Mouse (Mus musculus) Patski (cell line): ENCODE results near the gene Ell2. TPM values are rescaled to one million over a fixed set of nuclear protein-coding genes. Genes with fewer than 3 reads are reported as not detected.

ENCODE experiments used
- ATAC-seq: fragments of 100-300 bp; one replicate; pipeline ENCODE4 v1.8.0; 2021
- CTCF ChIA-PET: fragments of 350-600 bp; sonication (Branson Sonifier 250); formaldehyde crosslinking; loops from one replicate; lab custom pipeline; 2022; ENCODE audit warnings: inconsistent platforms; lab: Charles Lee
- POLR2A ChIA-PET: fragments of 350-600 bp; sonication (Branson Sonifier 250); formaldehyde crosslinking; loops from one replicate; lab custom pipeline; 2022; ENCODE audit warnings: antibody characterized with exemption, inconsistent platforms; lab: Charles Lee
- DNase-seq: peaks from one replicate; pipeline ENCODE4 v3.0.0-alpha.2; 2011; ENCODE audit warnings: low read depth, low spot score
- H3K27me3 ChIP-seq: fragments of 371-371 bp; one replicate; pipeline ENCODE4 v1.5.1; 2021
- CTCF ChIP-seq: fragments of 100-300 bp; IDR thresholded peaks from one replicate; pipeline ENCODE4 v1.5.1; 2021
- in situ Hi-C: fragments of 300-500 bp; cut with MboI; formaldehyde crosslinking; loops from 3 replicates; pipeline ENCODE4 v1.11.1; 2018; ENCODE audit warnings: low pct_unique_long_range_greater_than_20kb, mixed read lengths
- polyA plus RNA-seq: library from polyadenylated mRNA; unstranded; gene quantifications from one replicate; pipeline ENCODE4 v1.2.3, GENCODE M21; 2021

Ell2 gene
- 11.6 TPM for polyA plus RNA-seq

DNA sequence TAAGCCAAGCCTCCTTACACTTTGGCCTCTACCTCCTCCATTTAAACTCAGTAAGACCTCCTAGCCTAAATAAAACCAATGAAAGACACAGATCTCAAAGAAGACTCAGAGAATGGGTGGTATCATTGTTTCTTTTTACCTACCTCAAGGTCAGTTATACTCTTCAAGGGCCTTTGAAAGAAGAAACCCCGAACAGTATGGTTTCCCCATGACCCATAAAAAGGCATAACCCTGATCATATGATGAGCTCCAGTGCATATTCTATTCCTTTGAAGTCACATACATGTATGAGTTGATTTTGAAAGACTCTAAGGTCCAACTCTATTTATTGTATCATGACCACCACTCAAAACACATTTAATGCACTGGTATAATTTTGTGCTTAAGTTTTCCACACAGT, at the start of gene Ell2:
Ell2 (plus strand) TSS at position 301 of the 400 bp plus-strand sequence.
- DNase-seq = no peak
- ChIA-PET CTCF (interaction anchor here (1.1 to 1.6 kb wide), 2 partner anchors 12 to 33 kb away, joined by 3 to 4 read pairs; no protein-coding TSS in a partner anchor), POLR2A (interaction anchor here (1.0 kb wide), 1 partner anchor 11 kb away, joined by 6 read pairs; no protein-coding TSS in a partner anchor)
- TF ChIP-seq CTCF = no peak
- in situ Hi-C loops = loop anchor here (5.0 to 10.0 kb wide), 2 partner anchors 91 to 482 kb away; no protein-coding TSS in a partner anchor
- no peaks in the 10 kb centered on the region for H3K27me3 ChIP-seq
- no peak for ATAC-seq

DNA sequence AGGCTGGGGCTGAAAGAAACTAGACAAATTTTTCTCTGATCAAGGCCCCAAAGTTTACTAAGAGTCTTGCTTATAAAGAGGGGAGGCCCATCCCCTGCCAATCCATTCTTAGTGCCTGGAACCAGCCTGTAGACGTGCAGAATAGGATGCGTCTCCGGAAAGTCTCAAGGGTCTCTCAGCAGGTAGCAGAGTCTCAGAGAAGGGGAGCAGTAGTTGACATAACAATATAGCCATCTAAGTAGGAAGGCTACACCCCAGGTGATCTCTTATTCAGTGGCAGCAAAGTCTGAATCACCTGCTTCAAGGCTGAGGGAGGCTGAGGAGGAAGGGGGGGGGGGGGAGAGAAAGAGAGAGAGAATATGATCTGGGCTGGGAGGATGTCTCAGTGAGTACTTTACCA, 21.1 kb upstream of the Ell2 start:
- TF ChIP-seq CTCF = no peak
- no peak for ATAC-seq
- CTCF ChIA-PET = no interaction called here
- in situ Hi-C loops = no loop called here
- DNase-seq = no peak
- no peaks in the 10 kb centered on the region for H3K27me3 ChIP-seq
- POLR2A ChIA-PET = no interaction called here

DNA sequence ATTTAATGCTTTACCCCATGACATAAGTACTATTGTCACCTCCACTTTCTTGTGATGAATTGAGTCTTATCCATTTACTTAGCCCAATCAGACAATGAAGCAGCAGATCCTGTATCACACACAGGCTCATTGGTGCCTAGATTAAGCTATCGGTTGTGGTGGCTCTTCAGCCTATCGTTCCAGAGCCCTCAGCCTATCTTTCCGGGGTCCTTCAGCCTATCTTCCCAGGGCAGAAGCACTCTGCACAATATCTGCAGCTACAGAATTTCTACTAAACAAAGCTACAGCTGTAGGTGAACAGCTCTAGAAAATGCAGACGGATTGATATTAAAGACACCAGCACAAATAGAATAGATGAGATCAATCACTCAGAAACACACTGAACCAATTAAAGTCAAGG, 19.6 kb upstream of the Ell2 start:
- ATAC-seq (no peak), DNase-seq (no peak)
- no peak for TF ChIP-seq CTCF
- POLR2A ChIA-PET = no interaction called here
- no peaks in the 10 kb centered on the region for H3K27me3 ChIP-seq
- in situ Hi-C loops = no loop called here
- CTCF ChIA-PET = interaction anchor here (2.4 kb wide), 1 partner anchor 14 kb away, joined by 7 read pairs; no protein-coding TSS in a partner anchor

DNA sequence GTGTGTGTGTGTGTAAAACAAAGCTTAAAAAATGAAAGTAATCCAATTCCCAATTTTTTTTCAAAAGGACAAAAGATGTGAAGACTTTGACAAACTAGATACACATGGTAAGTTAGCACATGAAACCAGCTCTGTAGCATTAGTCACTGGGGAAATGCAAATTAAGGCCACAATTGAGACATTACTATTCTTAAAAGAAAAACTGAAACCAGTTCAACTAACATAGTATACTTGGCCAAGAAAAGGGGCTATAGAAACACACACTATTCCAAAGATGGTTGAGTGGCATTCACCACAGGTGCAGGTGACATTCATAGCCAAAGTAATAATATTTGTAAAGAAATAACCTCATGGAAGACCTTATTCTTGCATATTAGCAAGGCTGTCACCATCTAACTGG, 14.9 kb upstream of the Ell2 start:
- POLR2A ChIA-PET = no interaction called here
- no peaks in the 10 kb centered on the region for H3K27me3 ChIP-seq
- no peak for TF ChIP-seq CTCF
- in situ Hi-C loops = no loop called here
- ATAC-seq = no peak
- CTCF ChIA-PET = interaction anchor here (0.7 kb wide), 1 partner anchor 9 kb away, joined by 3 read pairs; no protein-coding TSS in a partner anchor
- no peak for DNase-seq

DNA sequence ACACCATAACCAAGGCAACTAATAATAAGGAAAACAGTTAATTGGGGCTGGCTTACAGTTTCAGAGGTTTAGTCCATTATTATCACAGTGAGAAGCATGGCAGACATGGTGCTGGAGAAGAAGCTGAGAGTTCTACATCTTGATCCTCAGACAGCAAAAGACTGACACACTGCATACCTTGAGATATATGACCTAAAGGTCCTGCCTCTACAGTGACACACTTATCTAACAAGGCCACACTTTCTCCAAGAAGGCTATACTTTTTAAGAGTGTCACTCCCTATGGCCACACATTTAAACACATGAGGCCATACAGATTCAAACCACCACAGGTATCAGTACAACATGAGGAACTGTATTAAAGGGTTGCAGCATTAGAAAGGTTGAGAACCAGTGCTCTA, 13.5 kb upstream of the Ell2 start:
- no peak for ATAC-seq
- TF ChIP-seq CTCF = no peak
- no peak for DNase-seq
- POLR2A ChIA-PET = no interaction called here
- in situ Hi-C loops = no loop called here
- H3K27me3 ChIP-seq = no peaks in the 10 kb centered on the region
- CTCF ChIA-PET = interaction anchor here (1.1 kb wide), 1 partner anchor 92 kb away, joined by 3 read pairs; no protein-coding TSS in a partner anchor

DNA sequence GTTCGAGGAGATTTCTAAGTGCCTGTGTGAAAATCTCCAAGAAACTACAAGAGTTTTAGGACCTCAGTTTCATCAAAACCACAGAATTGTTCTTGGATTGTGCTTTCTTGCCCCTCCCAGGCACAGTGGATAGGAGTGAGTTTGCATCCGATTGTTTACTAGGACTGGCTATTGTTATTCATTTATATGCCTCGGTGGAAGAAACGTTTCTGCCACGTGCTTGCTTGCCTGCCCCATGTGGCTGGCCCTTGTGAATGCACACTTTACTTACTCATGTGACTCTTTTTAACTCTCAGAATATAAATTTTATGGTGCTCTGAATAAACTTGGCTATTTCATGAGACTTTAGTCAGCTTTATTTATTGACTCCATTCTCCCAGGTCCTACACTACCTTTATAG, 3.7 kb upstream of the Ell2 start:
- ATAC-seq (no peak), DNase-seq (no peak)
- TF ChIP-seq CTCF = no peak
- H3K27me3 ChIP-seq = no peaks in the 10 kb centered on the region
- ChIA-PET POLR2A (no interaction called here), CTCF (no interaction called here)
- in situ Hi-C loops = loop anchor here (10.0 kb wide), 1 partner anchor 478 kb away; no protein-coding TSS in a partner anchor

DNA sequence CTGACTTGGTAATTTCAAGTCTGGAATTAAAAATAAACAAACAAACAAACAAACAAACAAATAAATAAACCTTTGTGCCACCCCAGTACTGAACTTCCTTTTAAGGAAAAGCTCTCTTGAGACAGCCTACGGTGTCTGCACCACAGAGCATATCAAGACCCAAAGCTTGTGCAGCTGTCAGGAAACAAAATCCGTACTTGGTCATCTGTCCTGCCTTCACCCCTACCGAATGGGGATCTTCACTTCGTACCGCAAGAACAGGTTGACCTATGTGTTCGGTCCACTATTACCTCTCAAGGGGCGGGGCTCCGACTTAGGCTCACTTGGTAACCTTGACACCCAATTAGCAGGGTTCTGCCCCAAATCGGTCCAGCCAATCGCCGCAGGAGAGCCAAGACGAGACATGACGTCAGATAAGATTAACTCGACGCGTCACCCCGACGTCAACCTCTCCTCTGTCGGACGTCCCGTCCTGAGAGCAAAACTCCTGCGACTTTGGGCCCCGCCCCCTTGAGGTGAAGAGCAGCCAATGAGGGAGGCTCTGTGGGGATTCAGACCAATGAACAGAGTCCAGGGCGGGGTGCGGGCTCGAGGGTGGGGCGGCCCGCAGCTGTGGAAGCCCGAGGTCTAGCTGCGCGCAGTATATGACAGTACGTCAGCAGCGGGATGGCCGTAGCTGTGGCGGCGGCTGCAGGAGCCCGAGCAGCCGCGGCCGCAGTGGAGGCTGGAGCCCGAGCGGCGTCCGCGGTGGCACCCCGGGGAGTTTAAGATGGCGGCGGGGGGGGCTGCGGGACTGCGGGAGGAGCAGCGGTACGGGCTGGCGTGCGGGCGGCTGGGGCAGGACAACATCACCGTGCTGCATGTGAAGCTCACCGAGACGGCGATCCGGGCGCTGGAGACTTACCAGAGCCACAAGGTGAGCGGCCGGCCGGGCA, 592 bp downstream of the Ell2 start:
- in situ Hi-C loops = loop anchor here (5.0 to 10.0 kb wide), 2 partner anchors 90 to 482 kb away; no protein-coding TSS in a partner anchor
- peak; percentile 56 for DNase-seq
- H3K27me3 ChIP-seq = no peaks in the 10 kb centered on the region
- ChIA-PET CTCF (interaction anchor here (1.1 to 1.6 kb wide), 2 partner anchors 11 to 33 kb away, joined by 3 to 4 read pairs; no protein-coding TSS in a partner anchor), POLR2A (interaction anchor here (1.0 to 1.3 kb wide), 2 partner anchors 10 to 12 kb away, joined by 5 to 6 read pairs; no protein-coding TSS in a partner anchor)
- ATAC-seq = peak; percentile 98
- no peak for TF ChIP-seq CTCF

DNA sequence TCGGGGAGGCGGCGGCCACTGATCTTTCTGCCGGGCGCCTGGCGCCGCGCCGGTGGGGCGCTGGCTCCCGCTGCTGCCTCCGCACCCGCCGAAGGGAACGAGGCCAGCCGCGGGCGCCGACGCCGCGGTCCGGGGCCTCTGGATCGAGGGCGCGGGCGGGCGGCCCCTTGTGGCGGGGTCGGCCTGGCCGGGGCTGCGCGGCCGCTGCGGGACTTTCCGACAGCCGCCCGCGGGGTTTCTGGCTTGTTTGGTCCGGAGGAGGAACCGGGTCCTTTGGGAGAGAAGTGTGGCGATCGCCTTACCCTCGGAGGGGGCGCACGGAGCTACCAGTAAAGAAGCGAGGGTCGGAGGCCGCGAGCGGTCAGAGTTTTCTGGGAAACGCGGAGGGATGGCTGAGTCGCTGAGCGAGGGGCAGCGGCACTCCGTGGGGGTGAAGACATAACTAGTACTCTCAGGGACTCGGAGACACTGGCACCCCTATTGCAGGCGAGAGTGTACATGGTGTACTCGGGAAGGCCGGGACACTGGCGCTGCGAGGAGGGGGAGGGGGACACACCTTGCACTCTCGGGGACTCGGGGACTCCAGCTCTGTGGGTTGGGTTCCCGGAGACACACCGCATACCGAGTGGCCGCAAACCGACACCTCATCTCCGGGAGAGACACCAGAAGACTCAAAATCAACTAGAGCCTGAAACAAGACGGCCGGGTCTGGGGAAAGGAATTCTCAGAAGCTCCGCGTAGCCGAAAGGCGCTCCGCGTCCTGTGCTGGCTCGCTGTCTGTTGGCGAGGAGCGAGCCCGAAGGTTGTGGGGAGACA, 1.5 kb downstream of the Ell2 start:
- POLR2A ChIA-PET = interaction anchor here (1.1 to 1.3 kb wide), 2 partner anchors 11 to 86 kb away, joined by 3 to 5 read pairs; no protein-coding TSS in a partner anchor
- DNase-seq = no peak
- in situ Hi-C loops = loop anchor here (5.0 to 10.0 kb wide), 2 partner anchors 89 to 483 kb away; no protein-coding TSS in a partner anchor

DNA sequence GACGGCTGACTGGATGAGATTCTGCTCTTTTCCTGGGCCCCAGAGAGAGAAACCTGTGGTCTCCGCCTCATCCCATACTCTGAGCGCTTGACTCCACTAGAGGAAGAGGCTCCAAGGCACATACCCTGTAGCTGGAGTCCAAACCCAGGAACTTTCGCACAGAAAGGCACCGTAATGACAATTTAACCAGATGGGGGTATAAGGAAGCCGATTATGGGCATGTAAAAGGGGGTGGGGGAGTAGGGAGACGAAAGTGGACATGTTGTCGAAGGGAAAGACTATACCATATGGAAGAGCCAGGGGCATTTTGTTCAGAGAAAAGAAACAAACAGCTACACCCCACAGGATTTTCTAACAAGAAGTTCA, 2.1 kb downstream of the Ell2 start:
- ATAC-seq (no peak), DNase-seq (no peak)
- CTCF ChIA-PET = interaction anchor here (1.3 to 1.9 kb wide), 4 partner anchors 9 to 53 kb away, joined by 4 to 7 read pairs (median 5); no protein-coding TSS in a partner anchor
- POLR2A ChIA-PET = interaction anchor here (1.1 to 1.3 kb wide), 2 partner anchors 10 to 85 kb away, joined by 3 to 5 read pairs; no protein-coding TSS in a partner anchor
- in situ Hi-C loops = loop anchor here (5.0 to 10.0 kb wide), 2 partner anchors 89 to 484 kb away; no protein-coding TSS in a partner anchor
- H3K27me3 ChIP-seq = no peaks in the 10 kb centered on the region
- no peak for TF ChIP-seq CTCF

More for the DNA sequence above, 1.5 kb downstream of the Ell2 start:
- TF ChIP-seq CTCF = no peak
- CTCF ChIA-PET = interaction anchor here (1.3 to 1.9 kb wide), 3 partner anchors 10 to 54 kb away, joined by 4 to 7 read pairs (median 5); no protein-coding TSS in a partner anchor
- H3K27me3 ChIP-seq = no peaks in the 10 kb centered on the region
- peak; percentile 81 for ATAC-seq
